Mouse (Mus musculus) urinary bladder, postnatal 25 days (tissue): Measurements from ENCODE around the gene Mapk8ip3.

Experiments
- DNase-seq: peaks from one replicate; pipeline ENCODE4 v3.0.0; 2022; ENCODE audit warnings: low spot score

Mapk8ip3 gene

GRCm38 (mm10) chr17:24849733-24850064 lies 87.1 kb downstream of the Mapk8ip3 start:
- DNase-seq = no peak

GRCm38 (mm10) chr17:24848600-24849031 lies 88.2 kb downstream of the Mapk8ip3 start:
- no peak for DNase-seq

GRCm38 (mm10) chr17:24847386-24847785 lies 89.4 kb downstream of the Mapk8ip3 start:
- no peak for DNase-seq

- no peak for DNase-seq
Observed at GRCm38 (mm10) chr17:24844525-24844924, 92.3 kb downstream of the Mapk8ip3 start.

- DNase-seq = no peak
Observed at GRCm38 (mm10) chr17:24842631-24843030, 94.1 kb downstream of the Mapk8ip3 start.
